Mouse (Mus musculus) olfactory bulb, adult 2 months (tissue): ENCODE data around the gene Ldha.

ENCODE experiments used
- CTCF ChIP-seq: fragments of 200-500 bp; IDR thresholded peaks from 2 replicates; pipeline ENCODE4 v1.5.1; 2012; ENCODE audit warnings: low read depth, mild to moderate bottlenecking, low read length, moderate library complexity; ENCODE audit not compliant: insufficient read depth
- POLR2A ChIP-seq: fragments of 200-500 bp; IDR thresholded peaks from 2 replicates; pipeline ENCODE4 v1.6.1; 2012; ENCODE audit warnings: mild to moderate bottlenecking, low read depth, low read length, moderate library complexity; ENCODE audit not compliant: insufficient read depth

DNA sequence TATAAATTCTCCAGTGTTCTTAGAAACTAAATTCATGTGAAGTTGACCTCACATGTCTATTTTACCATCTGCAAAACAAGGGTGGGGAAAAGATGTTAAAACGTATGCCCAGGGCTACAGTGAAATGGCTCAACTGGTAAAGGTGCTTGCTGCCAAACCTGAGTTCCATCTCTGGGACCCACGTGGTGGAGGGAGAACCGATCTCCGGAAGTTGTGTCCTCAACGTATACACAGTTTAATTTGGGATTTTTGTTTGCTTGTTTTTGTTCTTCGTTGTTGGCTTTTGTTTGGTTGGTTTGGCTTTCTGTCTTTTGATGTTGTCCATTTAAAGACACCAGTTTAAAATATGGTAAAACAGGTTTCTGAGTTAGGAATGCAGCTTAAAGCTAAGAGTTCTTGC, 44.5 kb upstream of the Ldha start:
- no peak for TF ChIP-seq POLR2A
- no peak for TF ChIP-seq CTCF
